Mouse (Mus musculus) liver, adult (tissue): Measurements from ENCODE around the gene Wdr46.

ENCODE experiments used
- GATA4 ChIP-seq: IDR thresholded peaks from 2 replicates; pipeline ENCODE4 v1.6.1; 2014; ENCODE audit warnings: mild to moderate bottlenecking, low read length; ENCODE audit not compliant: insufficient replicate concordance

The Wdr46 gene

DNA sequence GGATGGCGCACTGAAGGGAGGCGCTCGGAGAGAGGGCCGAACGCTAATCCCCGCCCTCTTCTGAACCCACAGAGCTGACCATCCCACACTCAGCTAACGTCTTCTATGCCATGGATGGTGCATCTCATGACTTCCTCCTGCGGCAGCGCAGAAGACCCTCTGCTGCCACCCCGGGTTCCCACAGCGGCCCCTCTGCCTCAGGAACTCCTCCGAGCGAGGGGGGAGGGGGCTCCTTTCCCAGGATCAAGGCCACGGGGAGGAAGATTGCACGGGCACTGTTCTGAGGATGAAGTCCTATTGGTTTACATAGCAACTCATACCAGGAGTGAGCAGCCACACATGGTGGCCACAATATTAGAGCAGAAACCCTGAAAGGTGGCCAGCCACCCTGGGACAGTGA is 3.5 kb upstream of the Wdr46 start:
- TF ChIP-seq GATA4, result no peak

- no peak for TF ChIP-seq GATA4
Observed at GRCm38 (mm10) chr17:33938783-33939182, 1.7 kb upstream of the Wdr46 start.

GRCm38 (mm10) chr17:33940981-33941380 is 521 bp downstream of the Wdr46 start:
- no peak for TF ChIP-seq GATA4

DNA sequence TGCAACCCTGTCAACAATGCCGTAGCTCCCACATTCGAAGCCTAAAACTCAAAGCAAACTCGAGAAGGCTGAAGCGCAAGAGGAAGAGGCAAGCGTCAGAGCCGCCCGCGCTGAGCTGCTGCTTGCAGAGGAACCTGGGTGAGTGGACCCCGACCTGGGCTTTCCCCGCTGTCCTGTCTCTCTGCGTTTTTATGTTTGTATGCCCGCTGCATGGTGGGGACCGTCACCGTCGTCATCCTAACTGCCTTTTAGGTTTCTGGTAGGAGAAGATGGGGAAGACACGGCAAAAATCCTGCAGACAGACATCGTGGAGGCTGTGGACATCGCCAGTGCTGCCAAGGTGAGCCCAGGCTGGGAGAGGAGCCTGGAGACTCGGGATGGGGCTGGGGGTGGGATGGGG is 921 bp downstream of the Wdr46 start:
- no peak for TF ChIP-seq GATA4

DNA sequence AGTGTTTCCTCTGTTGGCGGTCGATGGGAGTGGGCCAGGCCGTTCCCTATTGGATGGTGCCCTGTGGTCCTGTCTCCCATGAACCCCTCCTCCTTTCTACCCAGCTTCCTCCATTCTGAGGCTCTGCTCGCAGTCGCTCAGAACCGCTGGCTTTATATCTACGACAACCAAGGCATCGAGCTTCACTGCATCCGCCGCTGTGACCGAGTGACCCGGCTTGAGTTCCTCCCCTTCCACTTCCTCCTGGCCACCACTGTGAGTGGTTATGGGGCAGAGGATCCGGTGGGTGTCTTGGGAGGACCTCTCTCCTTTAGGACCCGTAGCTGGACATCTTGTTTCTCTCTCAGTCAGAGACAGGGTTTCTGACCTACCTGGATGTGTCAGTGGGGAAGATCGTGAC is 3.0 kb downstream of the Wdr46 start:
- TF ChIP-seq GATA4, result no peak

GRCm38 (mm10) chr17:33947430-33948089 is 7.1 kb downstream of the Wdr46 start:
- TF ChIP-seq GATA4, result no peak

DNA sequence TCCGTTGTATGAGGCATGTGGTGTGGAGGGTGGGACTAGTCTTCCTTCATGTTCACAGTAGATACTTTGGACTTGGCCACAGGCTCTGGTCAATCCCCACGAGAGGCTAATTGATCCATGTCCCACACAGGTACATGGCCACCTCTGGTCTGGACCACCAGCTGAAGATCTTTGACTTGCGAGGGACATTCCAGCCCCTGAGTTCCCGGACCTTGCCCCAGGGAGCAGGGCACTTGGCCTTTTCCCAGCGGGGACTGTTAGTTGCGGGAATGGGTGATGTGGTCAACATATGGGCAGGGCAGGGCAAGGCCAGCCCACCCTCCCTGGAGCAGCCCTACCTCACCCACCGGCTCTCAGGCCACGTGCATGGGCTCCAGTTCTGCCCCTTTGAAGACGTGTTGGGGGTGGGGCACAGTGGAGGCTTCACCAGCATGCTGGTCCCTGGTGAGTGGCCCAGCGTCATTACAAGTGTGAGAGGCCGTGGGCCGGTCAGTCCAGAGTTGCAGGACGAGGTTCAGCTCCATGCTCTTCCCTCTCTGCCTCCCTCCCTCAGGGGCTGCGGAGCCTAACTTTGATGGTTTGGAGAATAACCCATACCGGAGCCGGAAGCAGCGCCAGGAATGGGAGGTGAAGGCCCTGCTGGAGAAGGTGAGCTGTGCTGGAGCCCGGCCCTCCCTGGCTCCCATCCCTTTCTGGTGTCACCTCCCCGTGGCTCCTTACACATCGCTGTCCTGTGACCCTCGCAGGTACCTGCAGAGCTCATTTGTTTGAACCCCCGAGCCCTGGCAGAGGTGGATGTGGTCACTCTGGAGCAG is 7.8 kb downstream of the Wdr46 start:
- TF ChIP-seq GATA4, result no peak

DNA sequence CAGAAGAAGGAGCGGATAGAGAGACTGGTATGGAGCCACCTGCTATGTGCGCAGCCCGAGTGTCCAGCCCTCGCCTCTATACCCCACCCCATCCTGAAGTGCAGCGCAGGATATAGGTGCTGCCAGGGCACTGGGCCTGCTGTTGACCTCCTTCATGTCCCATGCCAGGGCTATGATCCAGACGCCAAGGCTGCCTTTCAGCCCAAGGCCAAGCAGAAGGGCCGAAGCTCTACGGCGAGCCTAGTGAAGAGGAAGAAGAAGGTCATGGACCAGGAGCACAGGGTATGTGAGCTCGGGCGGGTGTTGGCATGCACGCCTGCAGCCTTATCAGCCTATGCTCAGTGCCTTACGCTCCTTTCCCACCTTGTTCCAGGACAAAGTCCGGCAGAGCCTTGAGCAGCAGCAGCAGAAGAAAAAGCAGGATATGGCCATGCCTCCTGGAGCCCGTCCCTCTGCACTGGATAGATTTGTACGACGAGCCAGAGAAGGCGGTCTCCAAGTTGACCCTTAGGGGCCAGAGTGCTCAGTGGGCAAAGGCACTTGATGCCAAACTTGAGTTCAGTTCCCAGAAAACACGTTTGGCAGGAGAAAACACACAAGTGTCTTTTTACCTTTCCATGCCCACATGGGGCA is 8.6 kb downstream of the Wdr46 start:
- TF ChIP-seq GATA4, result no peak

DNA sequence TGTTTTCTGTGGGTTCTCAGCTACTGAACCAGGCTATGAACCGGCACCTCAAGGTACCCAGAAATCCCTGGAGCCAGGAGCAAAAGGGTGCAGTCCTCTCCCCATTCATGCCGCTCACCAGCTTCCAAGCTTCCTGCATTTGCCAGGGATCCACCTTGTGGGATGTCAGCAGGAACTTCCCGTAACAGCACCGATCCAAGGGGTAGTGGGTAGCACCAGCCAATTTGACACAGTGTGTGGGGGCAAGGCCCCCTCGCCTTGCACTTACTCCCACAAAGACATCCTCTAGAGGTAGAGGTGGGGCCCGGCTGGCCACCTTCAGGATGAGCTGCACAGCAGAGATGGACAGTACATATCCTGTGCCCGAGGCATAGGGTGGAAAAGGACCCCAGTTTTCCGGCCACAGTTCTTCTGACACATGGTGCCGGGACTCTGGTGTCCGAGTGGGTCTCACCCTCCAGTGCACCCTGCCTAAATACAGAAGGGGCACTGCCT is 9.7 kb downstream of the Wdr46 start:
- TF ChIP-seq GATA4, result no peak

DNA sequence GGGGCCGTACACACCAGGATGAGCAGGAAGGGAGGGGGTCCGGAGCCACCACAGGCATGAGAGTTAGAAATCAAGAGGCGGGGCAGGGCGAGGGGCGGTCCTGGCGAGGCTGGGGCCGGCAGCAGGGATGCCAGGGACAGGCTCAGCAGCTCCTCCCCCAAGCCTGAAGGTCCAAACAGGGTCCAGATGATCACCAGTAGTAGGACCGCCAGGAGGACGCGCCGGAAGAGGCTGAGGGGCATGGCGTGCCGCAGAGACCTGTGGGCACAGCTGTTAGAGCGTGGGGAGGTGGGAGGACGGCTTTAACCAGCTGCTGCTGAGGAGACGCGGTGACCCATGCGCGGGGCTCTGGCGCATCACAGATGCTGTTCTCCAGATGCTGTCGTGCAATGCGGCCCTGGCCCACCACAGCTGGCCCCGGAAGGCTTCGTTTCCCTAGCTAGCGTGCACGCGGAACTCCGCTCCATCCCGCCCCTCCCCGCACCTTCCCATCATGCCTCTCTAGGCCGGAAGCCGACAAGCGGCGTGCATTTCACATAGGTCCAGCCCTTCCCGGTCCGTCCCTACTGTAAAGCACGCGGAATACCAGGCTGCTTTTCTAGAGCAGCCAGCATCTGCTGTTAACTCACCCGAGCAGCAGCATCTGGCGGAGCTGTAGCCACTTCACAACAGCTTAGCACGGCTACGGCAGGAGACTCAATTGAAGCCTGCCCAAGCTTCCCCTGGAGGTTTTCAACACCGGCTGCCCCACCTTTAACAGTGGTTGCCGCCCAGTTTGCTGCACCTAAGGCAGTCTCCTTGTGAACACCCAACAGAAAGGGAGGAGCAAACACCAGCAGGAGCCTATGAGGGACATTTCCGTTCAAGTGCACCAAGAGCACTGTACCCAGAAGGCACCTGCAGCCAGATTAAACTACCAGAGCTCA is 10.8 kb downstream of the Wdr46 start, which contains the start of gene B3galt4:
Gene B3galt4, minus strand, starts transcription at position 468 of the 926 bp plus-strand sequence.
- no peak for TF ChIP-seq GATA4

DNA sequence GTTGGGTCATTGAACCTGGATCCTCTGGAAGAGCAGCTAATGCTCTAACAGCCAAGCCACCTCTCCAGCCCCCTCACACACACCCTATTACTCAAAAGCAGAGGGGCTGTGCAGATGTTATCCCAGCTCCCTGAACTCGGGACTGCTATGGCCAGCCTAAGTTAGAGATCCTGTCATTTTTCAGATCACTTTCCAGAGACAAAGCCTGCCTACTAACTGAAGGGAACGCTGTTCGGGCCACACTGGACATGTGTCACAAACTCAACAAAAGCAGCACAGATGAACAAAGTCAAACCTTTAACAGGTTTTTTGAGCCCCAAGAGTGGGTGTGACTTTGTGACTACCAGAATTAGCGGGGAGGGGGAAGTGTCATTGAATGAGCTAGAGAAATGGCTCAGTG is 12.4 kb downstream of the Wdr46 start:
- TF ChIP-seq GATA4, result no peak

- TF ChIP-seq GATA4, result no peak
Observed at GRCm38 (mm10) chr17:33953310-33953709, 12.8 kb downstream of the Wdr46 start.

- TF ChIP-seq GATA4, result no peak
Observed at GRCm38 (mm10) chr17:33953961-33954565, 13.6 kb downstream of the Wdr46 start.
